Mouse (Mus musculus) urinary bladder, postnatal 36 days (tissue): ENCODE results near the gene Dctpp1.
A peak's percentile ranks its signal among the peaks of the same experiment; 100 is the strongest.

Experiments
- DNase-seq, 2 experiments: peaks; one replicate each; pipeline ENCODE4 v3.0.0; 2022; ENCODE audit warnings: low spot score in 2 of 2, mixed read lengths in 1 of 2

Gene Dctpp1

DNA sequence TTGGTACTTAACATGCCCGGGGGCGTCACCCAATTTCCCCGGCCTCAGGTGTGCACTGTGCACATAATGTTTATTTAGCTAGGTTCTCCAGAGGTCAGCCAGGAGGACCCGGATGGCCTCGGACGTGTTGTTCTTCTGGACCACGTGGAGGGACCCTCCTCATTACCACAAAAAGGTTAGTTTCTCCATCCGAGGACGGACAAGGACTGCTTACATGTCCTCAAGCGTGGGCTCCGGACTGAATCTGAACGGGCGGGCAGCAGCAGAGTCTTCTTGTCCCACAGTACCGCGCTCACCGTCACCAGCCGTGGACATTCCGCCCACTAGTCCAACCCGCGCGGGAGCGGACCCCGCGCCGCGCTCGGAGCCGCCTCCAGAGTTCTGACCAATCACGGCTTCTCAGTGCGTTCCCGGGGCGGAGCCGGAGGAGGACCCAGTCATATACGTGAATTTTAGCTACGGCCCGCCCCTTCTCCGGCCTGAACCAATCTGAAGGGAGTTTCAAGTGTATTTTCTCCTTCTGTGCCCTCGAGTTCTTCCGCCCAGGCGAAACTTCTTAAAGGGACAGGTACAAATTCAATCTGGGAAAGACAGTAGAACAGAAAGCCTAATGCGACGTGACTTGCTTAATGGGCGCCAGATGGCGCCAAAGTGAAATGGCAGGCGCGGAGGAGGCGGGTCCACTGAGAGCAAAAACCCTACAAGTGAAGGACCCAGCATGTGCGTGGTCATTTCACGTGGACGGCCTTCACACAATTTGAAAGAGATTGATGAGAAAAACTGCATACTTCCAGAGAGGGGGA is at the start of gene Dctpp1:
Gene Dctpp1, minus strand, starts transcription at position 401 of the 803 bp plus-strand sequence.
- DNase-seq = peak; percentile 96 to 97

- DNase-seq = no peak
Measured at GRCm38 (mm10) chr7:127309951-127310350, 49.4 kb upstream of the Dctpp1 start.

GRCm38 (mm10) chr7:127308887-127309286 is 48.4 kb upstream of the Dctpp1 start:
- DNase-seq = peak; percentile 23 to 28

- DNase-seq = no peak
Measured at GRCm38 (mm10) chr7:127308431-127308830, 47.9 kb upstream of the Dctpp1 start.

DNA sequence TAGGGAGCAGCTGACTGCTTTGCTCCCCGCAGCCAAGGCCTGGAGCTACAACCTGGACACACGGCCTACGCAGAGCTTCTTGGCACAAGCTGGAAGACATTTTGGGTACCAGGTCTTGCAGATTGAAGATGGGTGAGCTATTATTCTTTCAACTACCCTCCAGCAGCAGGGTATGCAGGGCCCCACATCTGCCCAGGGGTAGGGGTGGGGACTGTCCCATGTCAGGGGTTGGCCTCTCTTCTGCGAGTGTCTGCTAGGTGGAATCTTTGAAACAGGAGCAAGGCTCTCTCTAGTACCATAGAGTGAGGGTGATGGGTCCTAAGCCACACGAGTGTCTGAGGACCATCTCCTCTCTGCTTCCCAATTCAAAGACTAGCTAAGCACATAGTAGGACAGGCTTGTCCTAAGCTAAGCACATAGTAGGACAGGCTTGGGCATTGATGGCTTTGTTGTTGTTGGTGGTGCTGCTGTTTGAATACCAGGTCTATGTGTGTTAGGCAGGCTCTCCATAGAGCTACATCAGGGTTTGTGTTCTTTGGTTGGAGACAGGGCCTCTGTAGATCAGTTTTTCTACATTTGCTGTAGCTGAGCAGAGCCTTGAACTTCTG is 37.2 kb upstream of the Dctpp1 start:
- DNase-seq = no peak

- DNase-seq = no peak
Measured at GRCm38 (mm10) chr7:127296786-127297555, 36.5 kb upstream of the Dctpp1 start.

DNA sequence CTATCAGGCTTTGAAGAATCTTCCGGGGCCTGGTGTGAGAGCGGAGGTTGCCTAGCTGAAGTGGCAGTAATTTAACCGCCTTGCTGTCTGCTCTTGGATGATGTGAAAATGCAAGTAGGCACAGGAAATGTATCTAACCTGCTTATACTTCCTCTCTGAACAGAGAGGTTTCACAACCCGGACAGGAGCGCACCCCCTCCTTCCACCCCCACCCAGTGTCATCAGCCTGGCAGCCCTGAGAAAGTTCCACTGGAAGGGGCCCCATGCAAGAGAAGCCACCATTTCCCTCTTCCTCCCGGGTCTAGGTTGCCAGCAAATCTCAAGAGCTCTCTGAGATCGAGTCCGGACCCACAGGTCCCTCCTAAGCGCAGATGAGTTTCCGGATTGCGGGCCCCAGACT is 35.6 kb upstream of the Dctpp1 start, which contains the start of gene Itgal:
Gene Itgal, plus strand, starts transcription at position 163 of the 400 bp plus-strand sequence.
- no peak for DNase-seq

DNA sequence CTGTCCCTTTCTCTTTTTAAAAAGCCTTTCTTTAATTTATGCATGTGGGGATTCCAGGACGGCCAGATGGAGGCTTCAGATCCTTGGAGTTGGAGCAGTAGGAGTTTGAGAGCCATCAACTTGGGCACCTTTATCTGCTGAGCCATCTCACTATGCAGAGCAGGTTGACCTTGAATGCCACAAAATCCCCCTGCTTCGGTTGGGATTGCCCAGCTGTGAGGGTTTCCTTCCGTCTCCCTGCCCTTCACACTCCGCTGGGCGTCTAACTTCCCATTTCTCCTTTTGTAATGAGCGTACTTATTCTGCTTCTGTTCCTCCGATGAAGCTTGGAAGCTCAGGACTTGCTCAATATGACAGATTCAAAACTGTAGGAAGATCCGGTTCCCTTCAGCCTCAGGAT is 29.6 kb upstream of the Dctpp1 start:
- no peak for DNase-seq

DNA sequence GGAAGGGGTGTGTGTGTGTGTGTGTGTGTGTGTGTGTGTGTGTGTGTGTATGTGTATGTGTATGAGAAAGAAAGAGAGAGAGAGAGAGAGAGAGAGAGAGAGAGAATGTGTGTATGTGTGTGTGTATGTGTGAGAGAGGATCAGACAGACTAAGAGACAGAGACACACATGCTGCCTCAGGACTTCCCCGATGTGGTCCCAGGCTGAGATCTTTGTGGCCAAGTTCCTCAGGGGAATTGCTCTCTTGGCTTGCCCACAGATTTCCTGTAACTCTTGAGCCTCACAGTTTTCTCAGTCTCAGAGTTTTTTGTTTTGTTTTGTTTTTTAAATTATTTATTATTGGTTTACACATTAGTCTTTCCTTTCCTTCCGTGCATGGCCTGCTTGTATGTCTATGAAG is 28.8 kb upstream of the Dctpp1 start:
- no peak for DNase-seq

DNA sequence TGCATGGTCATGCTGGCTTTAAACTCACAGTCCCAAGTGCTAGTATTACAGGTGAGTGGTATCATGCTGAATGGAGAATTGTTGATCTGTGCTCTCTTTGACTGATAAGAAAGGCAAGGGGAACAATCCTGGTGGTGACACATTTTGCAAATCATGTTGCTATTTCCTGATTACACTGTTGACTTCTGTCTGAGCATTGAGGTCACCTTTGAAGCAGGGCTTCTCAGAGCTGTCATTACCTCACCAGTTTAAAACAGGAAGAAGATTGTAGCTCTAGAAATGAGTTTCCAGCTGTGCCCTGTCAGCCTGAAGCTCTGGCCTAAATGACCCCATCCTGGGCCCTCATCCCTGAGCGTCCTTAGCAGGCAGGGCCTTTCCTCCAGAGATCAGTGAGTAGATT is 27.4 kb upstream of the Dctpp1 start:
- DNase-seq = no peak

GRCm38 (mm10) chr7:127285154-127285553 is 24.6 kb upstream of the Dctpp1 start:
- no peak for DNase-seq

DNA sequence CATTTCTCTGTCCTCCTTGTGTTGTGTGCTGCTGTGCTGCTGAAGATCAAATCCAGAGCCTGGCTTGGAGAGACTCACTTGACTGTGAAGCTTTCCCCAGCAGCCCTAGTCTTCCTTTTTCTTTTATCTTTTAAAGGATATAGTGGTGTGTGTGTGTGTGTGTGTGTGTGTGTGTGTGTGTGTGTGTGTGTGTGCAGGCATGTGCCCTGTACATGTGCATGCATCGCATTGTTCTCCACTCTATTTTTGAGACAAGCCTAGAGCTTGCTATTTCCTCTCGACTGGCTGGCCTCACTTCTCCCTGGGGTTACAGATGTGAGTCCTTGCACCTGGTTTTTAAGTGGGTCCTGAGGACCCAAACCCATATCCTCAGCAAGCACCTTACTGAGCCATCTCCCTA is 21.7 kb upstream of the Dctpp1 start:
- no peak for DNase-seq

DNA sequence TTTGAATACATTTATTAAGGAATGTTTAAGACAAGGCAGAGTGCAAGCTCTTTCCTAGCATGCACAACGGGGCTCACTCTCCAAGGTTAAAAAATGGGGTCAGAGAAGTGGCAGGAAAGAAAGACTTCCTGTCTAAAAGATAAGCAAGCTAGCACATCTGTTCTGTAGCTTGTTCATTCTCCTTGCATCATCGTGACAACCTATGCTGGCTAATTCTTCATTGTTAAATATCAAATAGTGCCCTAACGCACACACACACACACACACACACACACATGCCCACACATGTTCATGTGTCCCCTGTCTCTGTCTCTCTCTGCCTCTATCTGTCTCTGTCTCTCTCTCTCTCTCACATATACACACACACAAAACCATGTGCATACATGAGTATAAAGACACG is 20.6 kb upstream of the Dctpp1 start:
- DNase-seq = no peak

DNA sequence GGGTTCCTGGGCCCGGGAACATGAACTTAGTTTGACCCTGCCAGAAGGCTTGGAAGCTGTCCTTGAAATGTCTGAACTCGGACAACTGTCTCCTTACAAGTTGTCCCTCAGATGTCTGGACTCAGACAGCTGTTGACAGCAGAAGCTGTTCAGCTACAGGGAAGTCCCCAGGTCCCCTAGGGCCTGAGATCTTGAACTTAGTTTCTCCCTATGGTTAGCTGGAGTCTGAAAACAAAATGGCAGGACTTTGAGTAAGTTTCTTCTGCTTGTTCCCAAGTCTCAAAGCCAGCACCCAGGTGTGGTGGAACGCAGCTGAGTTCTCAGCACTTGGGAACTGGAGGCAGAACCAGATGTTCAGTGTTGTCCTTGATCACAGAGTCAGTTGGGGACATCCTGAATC is 19.6 kb upstream of the Dctpp1 start:
- DNase-seq = no peak

DNA sequence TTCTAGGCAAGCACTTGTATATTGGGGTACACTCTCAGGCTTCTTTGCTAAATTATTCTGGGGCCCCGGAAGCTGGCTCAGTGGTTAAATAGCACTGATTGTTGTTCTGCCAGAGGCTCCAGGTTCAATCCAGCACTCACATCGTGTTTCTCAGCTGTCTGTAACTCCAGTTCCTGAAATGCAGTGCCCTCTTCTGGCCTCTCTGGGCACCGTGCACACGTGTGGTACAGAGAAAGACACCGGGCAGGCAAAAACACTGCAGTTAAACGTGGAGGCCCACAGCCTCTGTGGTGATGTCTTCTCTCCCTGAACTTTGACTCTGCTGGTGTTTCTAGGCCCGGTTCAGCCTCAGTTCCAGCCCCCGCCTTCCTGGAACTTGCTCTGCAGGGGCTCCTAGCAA is 17.8 kb upstream of the Dctpp1 start:
- DNase-seq = no peak

DNA sequence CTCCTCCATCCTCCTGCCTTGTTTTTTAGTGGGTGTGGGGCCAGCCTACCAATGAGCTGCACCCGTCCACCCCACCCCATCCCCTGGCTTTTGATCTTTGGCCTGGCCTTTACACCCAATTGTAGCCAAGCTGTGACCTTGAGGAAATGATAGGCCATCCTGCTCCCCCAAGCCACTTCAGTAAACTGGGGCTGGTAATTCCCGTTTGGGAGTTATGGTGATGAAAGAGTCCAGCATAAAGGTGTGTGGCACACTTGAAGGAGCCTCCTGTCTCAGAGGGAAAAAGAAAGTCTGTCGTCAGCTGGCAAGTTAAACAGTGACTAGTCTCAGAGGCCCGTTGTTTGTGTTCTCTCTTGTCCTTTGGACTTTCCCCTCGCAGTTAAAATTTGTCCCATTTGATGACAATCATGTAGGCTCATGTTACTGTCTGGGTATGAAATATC is 16.0 kb upstream of the Dctpp1 start:
- no peak for DNase-seq

- DNase-seq = peak; percentile 95 to 97
Measured at GRCm38 (mm10) chr7:127273925-127274789, 13.6 kb upstream of the Dctpp1 start, which contains the start of gene Sephs2. TSS of gene Sephs2 (minus strand) at chr7:127274055.

- no peak for DNase-seq
Measured at GRCm38 (mm10) chr7:127273118-127273923, 12.8 kb upstream of the Dctpp1 start.

DNA sequence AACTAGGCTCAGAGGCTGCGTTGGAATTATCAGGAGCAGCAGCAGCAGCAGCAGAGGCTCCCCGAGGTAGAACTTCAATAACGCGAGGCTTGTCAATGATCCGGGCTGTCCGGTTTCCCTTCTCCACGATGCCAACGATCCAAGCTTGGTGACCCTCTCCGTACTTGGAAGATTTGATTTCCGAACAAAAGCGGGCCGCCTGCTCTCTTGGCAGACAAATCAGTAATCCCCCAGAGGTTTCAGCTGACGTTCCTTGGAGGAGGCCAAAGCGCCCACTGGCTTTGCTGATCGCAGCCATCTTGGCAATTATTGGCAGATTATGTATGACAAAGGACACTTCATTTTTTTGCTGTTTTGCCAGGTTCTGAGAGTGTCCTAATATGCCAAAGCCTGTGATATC is 12.1 kb upstream of the Dctpp1 start:
- DNase-seq = peak in 1 of 2 experiments; percentile 43

- no peak for DNase-seq
Measured at GRCm38 (mm10) chr7:127271093-127271492, 10.6 kb upstream of the Dctpp1 start.

DNA sequence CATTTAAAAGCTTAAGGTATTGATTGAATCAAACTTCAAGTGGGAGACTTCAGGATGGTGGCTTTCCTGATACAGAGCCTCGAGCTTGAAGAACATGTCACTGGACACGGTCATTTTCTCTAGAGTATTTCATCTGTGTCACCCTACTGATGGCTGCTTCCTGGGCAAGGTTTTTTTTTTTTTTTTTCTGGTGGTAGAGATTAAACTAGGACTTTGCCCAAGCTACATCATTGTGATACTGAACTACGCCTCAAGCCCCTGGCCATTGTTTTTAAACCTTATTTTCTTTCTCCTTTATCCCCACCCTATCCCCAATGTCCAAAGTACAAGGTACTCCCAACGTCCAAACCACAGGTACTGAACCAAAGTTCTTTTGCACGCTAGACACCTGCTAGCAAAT is 10.2 kb upstream of the Dctpp1 start:
- DNase-seq = no peak
